Mouse (Mus musculus): Measurements from ENCODE around the gene Art3.

Art3 gene

DNA sequence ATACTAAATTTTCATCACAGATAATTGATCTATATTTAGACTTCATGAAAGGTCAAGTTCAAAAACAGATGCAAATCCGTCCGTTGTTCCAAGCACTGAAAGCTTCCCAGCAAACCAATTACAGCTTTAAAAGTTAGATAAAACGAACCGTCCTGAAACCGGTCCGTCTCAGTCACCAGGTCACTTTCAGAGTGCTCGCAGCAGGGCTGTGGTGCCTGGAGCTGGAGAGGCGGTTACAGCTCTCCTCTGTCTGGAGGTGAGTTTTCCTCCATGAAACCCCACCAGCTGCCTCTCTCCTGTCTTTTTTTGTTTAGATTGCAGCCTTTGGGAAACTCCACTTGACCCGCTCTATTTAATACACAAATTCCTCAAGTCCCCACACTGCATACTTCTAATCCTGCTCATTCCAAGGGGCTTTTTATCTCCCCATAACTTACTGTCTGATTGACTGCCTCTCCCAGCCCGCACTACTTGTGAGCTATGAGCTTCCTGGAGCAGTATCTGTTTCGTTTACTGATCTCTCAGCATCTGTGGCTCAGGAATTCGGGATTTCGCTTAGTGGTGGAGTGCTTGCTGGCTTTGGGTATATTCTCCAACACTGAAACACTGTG, 45.3 kb downstream of the Art3 start:
- no peak for DNase-seq (ENCODE audit: low spot score in 2 of 2)

DNA sequence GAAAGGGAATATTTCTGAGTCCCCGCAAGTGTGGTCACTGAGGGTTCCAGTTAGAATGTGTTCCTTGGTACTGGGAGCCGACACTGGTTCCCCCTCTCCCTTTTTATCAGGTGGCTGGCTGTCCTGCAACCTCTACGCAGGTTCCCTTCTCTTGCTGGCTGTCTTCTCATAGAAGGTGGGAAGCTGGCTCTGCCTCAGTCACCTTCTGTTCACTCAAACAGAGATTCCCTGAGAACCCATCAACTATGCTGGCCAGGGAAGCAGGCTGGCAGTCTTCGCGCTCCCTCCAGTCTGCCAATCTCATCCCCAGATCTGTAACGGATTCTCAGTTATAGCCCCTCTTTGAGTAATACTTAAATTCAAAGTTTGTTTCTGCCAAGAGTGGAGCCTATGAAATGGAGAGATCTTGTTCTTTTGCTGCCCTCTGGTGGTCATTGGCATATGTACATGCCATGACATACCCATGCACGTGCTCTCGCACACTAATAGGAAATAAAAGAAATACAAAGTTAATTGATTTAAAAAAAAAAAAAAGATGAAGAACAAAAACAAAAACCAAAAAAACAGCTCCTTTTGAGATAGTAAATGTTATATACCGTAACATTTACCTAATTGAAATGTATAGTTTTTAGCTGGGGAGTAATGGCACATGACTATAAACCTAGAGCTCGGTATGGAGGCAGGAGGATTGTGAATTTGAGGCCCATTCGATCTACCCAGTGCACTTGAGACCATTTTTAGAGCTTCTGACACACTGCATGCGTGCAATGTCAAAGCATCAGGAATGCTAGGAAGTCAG, 50.1 kb downstream of the Art3 start:
- DNase-seq (ENCODE audit: low spot score in 2 of 2) = peak in 1 of 2 experiments; percentile 86

DNA sequence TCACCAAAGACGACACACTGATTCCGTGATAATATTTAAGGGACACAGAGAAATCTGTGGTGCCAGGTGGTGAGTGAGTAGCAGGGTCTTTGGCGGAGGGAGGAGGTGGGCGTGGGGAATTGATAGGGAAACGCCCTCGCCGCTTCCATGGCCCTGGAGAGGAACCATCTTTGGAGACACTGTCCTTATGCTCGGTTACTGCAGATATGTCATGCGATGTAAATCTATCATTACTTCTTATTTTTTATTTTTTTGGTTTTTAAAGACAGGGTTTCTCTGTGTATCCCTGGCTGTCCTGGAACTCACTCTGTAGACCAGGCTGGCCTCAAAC, 50.7 kb downstream of the Art3 start:
- no peak for DNase-seq (ENCODE audit: low spot score in 2 of 2)

DNA sequence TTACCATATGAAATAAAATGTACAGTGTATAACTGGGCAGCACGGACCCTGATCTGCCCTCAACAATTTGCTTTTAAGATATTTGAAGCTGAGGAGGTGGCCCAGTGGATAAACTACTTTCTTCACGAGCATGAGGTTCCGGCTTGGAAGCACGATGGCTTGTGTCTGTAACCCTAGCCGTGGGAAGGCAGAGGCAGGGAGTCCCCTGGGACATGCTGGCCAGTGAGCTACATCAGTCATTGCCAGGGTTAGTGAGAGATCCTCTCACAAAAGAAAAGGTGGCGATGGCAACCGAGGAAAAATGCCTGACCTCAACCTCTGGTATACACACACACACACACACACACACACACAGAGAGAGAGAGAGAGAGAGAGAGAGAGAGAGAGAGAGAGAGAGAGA, 52.1 kb downstream of the Art3 start:
- DNase-seq (ENCODE audit: low spot score in 2 of 2) = no peak

DNA sequence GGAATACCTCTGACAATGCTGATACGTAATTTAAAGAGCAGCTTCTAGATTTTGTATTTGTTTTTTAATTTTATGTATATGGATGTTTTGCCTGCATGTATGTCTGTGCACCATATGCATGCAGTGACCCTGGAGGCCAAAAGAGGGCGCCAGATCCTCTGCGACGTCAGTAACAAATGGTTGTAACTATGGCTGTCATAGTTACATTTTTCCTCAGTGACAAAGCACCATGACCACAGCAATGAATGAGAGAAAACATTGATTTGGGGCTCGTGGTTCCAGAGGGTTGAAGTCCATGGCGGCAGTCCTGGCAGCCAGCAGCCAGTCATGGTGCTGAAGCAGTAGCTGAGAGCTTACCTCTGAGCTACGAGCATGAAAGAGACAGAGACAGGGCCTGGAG, 53.2 kb downstream of the Art3 start:
- DNase-seq (ENCODE audit: low spot score in 2 of 2) = no peak

DNA sequence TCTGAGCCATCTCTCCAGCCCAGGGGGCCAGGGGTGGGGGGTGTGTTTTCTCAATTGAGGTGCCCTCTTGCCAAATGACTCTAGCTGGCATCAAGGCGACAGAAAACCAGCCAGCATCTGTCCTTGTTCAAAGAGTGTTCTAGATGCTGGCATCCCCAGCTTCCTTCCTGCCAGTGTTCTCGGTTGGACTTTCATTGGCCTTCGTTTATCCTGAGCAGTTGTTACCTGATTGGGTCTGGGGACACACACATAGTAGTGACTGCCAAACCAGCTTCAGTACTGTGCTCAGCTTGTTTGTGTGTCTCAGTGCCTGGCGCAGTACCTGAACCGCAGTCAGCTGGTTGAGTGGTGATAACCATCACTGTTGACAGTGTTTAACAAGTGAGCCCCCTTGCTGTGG, 54.5 kb downstream of the Art3 start:
- no peak for DNase-seq (ENCODE audit: low spot score in 2 of 2)

DNA sequence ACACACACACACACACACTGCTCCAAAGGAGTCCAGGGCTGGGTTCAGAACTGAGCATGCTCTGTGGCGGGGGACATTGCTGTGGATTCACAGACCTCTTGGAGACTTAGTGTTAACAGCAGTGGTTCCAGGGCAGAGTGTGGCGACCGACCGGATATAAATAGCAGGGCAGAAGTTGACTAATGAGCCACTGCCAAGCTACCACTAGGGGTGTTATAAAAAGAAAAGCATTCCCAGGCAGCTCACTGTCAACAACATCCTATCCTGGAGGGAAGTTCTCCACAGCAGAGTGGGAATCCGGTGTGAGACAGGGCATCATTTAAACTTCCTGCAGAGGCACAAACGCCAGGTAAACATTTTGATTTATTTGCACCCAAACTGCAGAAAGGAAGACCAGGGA, 55.0 kb downstream of the Art3 start:
- DNase-seq (ENCODE audit: low spot score in 2 of 2) = no peak

DNA sequence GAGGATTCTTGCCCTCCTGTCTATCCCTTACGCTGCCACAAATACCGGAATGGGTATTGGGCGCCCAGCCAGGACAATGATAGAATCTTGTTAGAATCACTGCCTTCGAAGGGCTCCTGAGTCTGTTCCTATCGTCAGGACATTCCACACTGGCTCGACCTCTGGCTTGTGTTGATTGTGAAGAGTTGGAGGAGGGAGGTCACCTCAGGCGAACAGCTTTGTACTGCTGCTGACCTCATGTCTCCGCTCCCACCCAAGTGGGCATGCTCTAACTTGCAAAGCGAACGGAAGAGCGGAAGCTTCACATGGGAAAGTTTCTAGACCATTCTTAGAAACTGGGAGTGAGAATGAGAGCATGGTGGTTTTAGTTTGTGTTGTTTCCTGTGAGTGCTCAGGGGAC, 55.8 kb downstream of the Art3 start:
- DNase-seq (ENCODE audit: low spot score in 2 of 2) = no peak

DNA sequence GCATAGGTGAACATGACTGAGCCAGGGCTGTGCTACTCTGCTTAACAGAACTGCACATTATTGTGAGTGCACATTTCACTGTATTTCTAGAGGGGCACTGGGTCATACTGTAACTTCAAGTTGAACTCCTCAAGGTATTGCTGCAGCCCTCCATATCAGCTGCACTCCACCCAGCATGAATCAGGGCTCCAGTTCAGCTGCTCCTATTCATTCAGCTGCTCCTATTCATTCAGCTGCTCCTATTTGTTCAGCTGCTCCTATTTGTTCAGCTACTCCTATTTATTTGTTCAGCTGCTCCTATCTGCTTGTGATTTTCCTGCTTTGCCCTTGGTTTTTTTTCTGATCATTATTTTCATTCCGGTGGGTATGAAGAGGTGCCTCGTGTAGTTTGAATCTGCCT, 58.4 kb downstream of the Art3 start:
- DNase-seq (ENCODE audit: low spot score in 2 of 2) = no peak

DNA sequence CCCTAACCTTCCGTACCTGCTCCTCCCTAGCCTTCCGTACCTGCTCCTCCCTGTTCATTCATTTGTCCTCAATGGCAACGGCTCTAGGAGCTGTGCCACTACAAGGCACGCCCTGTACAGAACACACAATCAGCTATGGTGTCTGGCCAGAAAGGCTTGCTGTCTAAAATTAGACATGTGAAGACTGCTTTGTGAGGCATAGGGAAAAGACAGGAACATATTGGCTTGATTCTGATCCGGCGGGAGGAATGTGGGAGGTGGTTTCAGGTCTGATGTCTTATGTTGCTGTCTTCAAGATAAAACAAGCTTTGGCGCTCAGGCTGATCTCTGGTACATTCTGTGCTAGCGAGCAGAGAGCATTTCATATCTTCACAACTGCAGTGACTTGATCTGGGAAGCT, 59.0 kb downstream of the Art3 start:
- no peak for DNase-seq (ENCODE audit: low spot score in 2 of 2)

DNA sequence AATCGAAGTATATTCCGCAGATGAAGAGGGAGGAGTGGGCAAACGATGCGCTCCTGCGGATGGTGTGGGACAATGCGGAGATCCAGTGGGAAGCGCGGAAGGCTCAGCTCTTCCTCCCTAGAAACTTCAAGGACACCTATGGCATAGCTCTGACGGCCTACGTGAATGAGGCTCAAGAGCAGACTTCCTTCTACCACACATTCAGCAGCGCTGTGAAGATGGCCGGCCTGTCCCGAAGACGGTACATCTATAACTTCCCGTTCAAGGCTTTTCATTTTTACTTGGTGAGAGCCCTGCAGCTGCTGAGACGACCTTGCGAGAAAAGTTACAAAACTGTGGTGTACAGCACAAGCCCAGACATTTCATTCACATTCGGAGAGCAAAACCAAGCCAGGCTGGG, 60.9 kb downstream of the Art3 start:
- DNase-seq (ENCODE audit: low spot score in 2 of 2) = no peak

DNA sequence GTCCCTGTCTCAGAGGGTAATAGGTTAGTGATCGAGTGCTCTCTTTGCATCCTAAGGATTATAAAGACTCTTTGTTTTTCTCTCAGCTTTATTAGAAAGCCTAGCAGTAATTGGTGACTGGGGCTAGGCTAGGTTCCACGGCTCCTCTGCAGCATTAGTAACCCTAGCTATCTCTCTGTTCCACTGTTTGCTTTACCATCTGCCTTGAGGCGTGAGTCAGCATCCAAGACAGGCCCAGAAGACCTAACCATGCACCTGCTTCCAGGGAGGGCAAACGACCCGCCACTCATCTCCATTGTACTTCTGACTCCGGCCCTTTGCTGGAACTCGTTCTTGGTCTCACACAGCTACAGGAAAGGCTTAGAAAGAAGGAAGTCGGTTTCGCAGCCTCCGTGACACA, 62.2 kb downstream of the Art3 start:
- DNase-seq (ENCODE audit: low spot score in 2 of 2) = no peak

DNA sequence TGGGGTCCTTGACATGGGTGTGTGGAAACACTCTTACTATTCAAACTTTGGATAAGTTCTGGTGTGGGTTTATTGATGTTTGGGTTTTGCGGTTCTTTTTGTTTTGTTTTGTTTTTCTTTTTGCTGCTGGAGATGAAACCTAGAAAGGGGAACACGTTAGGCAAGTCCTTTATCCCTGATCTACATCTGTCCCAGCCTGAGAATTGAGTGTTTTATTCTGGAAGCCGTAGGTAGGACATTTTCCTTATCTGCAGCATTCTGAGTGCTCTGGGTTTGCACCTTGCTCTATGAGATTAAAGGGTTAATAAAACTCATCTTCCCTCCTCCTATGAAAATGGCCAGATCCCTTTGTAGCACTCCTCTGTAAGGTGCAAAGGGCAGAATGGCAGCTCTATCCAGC, 64.1 kb downstream of the Art3 start:
- no peak for DNase-seq (ENCODE audit: low spot score in 2 of 2)

DNA sequence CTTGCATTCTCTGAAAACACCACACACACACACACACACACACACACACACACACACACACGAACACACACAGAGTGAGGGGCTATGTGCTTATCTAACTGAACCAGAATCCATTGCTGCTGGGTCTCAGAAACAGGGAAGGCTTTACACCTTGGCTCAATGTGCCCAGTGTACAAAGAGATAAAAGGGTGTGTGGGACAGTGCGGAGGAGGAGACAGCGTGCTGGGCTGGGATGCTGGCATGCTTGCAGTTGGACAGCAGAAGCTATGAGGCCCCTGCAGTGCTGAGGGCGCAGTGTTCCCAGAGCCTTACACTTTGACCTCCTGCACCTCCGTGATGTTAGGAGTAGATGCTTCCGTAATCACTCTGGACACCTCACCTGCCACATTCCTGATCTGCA, 64.8 kb downstream of the Art3 start:
- no peak for DNase-seq (ENCODE audit: low spot score in 2 of 2)

DNA sequence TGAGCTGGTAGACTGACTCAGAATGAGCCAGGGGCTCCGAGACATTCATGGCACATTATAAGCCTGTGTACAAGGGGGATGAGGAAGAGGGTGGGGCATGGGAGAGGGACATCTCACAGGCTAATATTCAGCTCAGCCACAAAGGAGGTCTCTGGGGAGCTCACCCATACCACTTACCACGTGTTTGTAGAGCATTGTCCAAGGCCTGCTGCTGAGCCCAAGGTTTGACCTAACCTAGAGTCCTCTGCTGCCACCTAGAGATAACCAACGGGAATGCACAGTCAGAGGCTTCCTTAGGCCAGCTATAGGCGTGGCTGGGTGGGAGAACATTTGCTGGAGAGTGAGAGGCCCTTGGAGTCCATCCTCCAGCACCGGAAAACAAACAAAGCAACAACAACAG, 66.5 kb downstream of the Art3 start:
- DNase-seq (ENCODE audit: low spot score in 2 of 2) = peak in 1 of 2 experiments; percentile 71

DNA sequence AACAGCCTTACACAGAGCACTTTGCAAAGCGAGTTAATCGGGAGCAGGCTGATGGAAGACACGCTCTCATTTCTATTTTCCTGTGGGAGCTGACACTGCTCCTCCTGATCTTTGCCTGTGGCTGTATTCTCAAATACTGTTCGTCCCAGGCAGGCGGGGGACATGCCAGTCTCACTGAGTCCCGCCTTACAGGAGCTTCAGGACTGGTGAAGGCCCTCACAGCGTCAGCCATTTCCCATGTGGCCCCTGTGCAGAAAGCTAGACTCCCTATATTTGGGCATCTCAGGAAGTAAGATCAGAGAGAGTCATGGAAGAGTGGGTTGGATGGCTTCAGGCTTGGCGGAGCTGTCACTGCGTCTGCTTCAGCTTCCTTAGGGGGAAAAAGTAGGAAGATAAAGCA, 71.2 kb downstream of the Art3 start:
- peak in 1 of 2 experiments; percentile 13 for DNase-seq (ENCODE audit: low spot score in 2 of 2)

DNA sequence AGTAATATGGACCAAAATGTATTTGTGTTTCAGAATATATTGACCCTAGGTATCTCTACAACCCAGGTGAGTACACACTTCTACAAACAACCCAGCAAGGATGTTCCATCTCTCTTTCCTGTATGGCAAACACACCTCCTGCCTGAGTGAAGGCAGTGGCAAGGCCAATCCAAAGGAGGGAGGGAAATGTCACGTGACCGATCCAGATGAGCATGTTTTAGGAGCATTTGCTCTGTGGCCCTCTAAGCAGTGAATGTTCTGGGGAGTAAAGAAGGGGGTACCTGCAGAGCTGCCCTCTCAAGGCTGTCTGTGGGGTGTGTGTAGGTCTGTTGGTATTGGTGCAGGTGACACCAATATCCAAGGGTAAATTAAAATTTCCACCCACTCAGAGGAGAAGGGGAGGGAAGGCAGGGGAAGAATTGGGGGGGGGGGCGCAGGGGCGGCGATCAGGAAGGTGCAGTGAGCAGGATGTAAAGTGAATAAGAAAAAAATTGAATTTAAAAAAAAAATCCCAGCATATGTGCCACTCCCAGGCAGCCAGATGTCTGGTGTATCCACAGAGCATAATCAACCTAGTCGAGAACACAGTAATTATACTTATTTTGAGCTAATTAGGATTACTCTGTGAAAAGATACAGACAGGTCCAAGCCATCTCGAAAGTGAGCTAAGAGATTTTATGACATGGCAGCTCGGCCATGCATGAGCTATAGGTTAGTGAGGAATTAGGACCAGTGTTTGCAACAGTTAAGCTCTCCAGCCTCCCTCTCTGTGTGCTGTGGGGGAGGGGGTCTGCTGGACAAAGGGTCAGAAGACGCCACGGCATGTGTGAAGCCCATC, 72.2 kb downstream of the Art3 start:
- no peak for DNase-seq (ENCODE audit: low spot score in 2 of 2)

DNA sequence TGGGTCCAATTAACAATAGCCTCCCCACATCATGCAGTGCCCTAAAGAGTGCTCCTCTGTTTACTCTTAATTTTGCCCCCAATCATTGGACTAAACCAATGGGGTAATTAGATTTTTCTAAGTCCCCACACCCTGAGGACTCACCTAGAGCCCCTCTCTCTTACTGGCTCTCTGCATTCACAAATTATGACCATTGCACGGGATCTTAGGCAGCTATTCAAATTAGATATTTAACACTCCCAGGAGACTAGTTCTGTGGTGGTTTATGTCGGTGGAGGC, 72.7 kb downstream of the Art3 start:
- no peak for DNase-seq (ENCODE audit: low spot score in 2 of 2)

DNA sequence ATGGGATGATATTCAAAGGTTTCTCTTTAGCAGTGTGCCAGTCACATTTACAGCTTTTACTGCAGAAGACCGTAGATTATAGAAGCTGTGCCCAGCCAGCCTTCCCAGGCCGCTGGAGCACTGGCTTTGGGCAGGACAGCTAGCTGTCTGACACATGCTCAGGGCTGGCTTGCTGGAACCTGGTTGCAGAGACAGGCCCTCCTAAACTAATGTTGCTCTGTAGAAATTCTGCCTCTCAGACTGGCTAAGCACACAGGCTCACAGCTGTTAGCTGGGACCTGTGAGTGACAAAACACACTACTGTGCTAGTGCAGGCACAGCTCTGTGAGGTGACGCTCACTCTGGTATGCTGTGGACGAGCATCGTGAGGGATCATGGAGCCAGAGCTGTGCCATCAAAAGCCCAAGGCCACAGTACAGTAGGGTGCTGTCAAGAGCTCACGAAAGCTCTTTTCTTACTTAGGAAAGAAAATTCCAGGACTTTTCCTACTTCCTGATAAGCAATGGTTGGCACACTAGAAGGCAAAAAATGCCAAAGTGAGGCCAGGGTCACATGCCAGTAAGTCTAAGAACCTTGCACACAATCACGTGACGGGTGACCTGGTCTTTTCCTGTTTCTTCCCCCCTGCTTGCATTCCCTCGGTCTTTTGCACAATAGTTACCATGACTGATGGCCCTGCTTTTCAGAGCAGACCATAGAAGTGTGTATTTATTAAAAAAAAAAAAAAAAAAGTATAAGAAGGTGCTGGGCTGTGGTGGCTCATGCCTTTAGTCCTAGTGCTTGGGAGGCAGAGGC, 77.9 kb downstream of the Art3 start:
- DNase-seq (ENCODE audit: low spot score in 2 of 2) = no peak

DNA sequence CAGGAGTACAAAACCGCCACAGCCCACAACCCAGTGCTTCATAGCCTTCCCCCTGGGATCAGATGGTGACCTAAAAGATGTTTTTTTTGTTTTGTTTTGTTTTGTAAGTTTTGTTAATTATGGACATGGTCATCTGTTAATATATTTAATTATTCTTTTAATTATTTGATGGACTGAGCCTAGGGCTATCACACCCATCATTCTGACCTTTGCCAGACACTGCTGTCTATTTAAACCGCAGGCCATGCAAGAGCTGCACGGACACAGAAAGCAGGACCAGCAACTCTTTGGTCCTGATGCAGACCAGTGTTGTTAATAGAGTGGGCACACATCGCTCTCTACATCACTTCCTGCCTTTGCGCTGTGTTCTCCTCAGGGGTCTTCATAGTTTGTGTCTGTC, 78.9 kb downstream of the Art3 start:
- DNase-seq (ENCODE audit: low spot score in 2 of 2) = no peak

DNA sequence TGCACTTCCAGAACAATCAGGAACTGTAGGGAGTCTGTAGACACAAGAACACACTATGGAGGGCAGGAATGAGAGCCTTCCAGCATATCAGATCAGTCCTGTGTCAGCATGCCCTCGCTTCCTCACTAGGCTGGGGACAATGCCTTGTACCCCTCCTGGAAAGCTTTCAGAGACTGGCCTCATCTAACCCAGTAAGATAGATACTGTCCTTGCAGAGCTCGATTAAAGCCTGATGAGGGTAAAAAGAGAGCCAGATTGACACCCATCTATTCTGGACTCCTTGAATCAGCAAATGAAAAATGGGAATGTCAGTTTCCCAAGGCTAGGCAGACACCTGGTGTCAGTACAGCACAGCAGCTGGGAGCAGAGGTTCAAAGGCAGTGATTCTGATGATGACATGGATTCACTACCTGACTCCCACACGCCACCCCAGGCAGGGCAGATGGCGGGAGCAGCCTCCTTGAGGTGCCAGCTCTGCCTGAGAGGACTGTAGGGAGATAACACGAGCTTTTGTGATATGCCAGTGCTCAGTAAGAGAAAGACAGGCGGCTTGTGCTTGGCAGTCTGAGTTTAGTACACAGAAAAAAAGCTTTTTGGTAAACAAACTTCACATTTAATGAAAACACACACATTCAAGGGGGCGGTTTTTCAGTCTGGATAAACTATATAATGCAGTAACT, 80.0 kb downstream of the Art3 start:
- no peak for DNase-seq (ENCODE audit: low spot score in 2 of 2)

Data from left cerebral cortex, adult 9 months (tissue).